Mouse (Mus musculus): ENCODE data around the gene Gbf1. TPM values are rescaled to one million over a fixed set of nuclear protein-coding genes. Genes with fewer than 3 reads are reported as not detected.

The Gbf1 gene
- total RNA-seq, 2 experiments from 2014 or later: 47.4 to 48.3 TPM

- DNase-seq: no peak
Measured at GRCm38 (mm10) chr19:46329031-46329641, 176.8 kb downstream of the Gbf1 start.

GRCm38 (mm10) chr19:46329951-46330350 is 177.6 kb downstream of the Gbf1 start:
- peak; percentile 66 for DNase-seq

GRCm38 (mm10) chr19:46330696-46331095 is 178.4 kb downstream of the Gbf1 start:
- DNase-seq: no peak

- DNase-seq: no peak
Measured at GRCm38 (mm10) chr19:46331326-46331725, 179.0 kb downstream of the Gbf1 start.

GRCm38 (mm10) chr19:46331936-46332335 is 179.6 kb downstream of the Gbf1 start:
- DNase-seq: no peak

GRCm38 (mm10) chr19:46332721-46333339 is 180.5 kb downstream of the Gbf1 start:
- no peak for DNase-seq

GRCm38 (mm10) chr19:46333906-46334305 is 181.6 kb downstream of the Gbf1 start:
- DNase-seq: no peak

Other genes with a start within 250 kb of the Gbf1 start
- 10 to 100 TPM; 10.2 TPM for gene Armh3, start 154.0 kb upstream of the Gbf1 start, total RNA-seq (2021)
- 1 to 10 TPM; 2.7 to 3.9 TPM for gene Hps6, start 149.0 kb upstream of the Gbf1 start, total RNA-seq (2021)
- 10 to 100 TPM; 12.5 to 13.7 TPM for gene Pprc1, start 107.6 kb upstream of the Gbf1 start, total RNA-seq (2021)
- gene Ldb1, start 107.3 kb upstream of the Gbf1 start, total RNA-seq (2021): 10 to 100 TPM; 15.5 to 16.5 TPM
- 10 to 100 TPM; 15.0 to 19.7 TPM for gene Nolc1, start 76.6 kb upstream of the Gbf1 start, total RNA-seq (2021)
- gene Elovl3, start 20.6 kb upstream of the Gbf1 start, total RNA-seq (2021): not detected
- gene Pitx3, start 4.2 kb upstream of the Gbf1 start, total RNA-seq (2021): 10 to 100 TPM in 1 of 2 experiments, 1 to 10 TPM in 1; 9.9 to 12.7 TPM
- 1 to 10 TPM; 7.2 to 8.5 TPM for gene Nfkb2, start 151.8 kb downstream of the Gbf1 start, total RNA-seq (2021)
- gene Psd, start 174.6 kb downstream of the Gbf1 start, total RNA-seq (2021): under 1 TPM; 0.28 to 0.54 TPM
- 1 to 10 TPM; 2.9 TPM for gene Fbxl15, start 175.7 kb downstream of the Gbf1 start, total RNA-seq (2021)
- 10 to 100 TPM; 56.1 to 56.5 TPM for gene Cuedc2, start 186.2 kb downstream of the Gbf1 start, total RNA-seq (2021)
- 1 to 10 TPM; 1.0 to 1.2 TPM for gene Mfsd13a, start 188.6 kb downstream of the Gbf1 start, total RNA-seq (2021)
- under 1 TPM; 0.33 to 0.38 TPM for gene 2310034G01Rik, start 197.8 kb downstream of the Gbf1 start, total RNA-seq (2021)
- gene Actr1a, start 243.2 kb downstream of the Gbf1 start, total RNA-seq (2021): 10 to 100 TPM; 49.3 to 53.1 TPM
- 1 to 10 TPM; 6.0 to 6.1 TPM for gene Sufu, start 244.4 kb downstream of the Gbf1 start, total RNA-seq (2021)

All from gastrocnemius, postnatal 25 days (tissue).